Mouse (Mus musculus) forebrain, embryonic 12.5 days (tissue): ENCODE measurements at regions not wholly inside any gene's neighbourhood (a gene's known extent, or its start where the extent isn't known, plus 50 kb on each side); places are given as distances from the start of the nearest gene placed in this dataset.

Experiments
- ATAC-seq: fragments of 200-750 bp; cut with Nextera tagmentation; 2 replicates; pipeline ENCODE4 v1.8.0; 2017; ENCODE audit warnings: moderate TSS enrichment; ENCODE audit not compliant: low FRiP score
- H3K27ac ChIP-seq: fragments of 300-500 bp; sonication (generic); 2 replicates; pipeline ENCODE4 v1.5.1; 2016; ENCODE audit warnings: mild to moderate bottlenecking
- H3K27me3 ChIP-seq: fragments of 300-500 bp; sonication (generic); 2 replicates; pipeline ENCODE4 v1.6.1; 2016; ENCODE audit warnings: mild to moderate bottlenecking
- H3K36me3 ChIP-seq: fragments of 300-500 bp; sonication (generic); replicated peaks from 2 replicates; pipeline ENCODE4 v1.6.1; 2016; ENCODE audit warnings: mild to moderate bottlenecking
- H3K4me1 ChIP-seq: fragments of 300-500 bp; sonication (generic); 2 replicates; pipeline ENCODE4 v1.6.1; 2016
- H3K4me2 ChIP-seq: fragments of 300-500 bp; sonication (generic); 2 replicates; pipeline ENCODE4 v1.6.1; 2016; ENCODE audit warnings: mild to moderate bottlenecking, moderate library complexity
- H3K4me3 ChIP-seq: fragments of 300-500 bp; sonication (generic); replicated peaks from 2 replicates; pipeline ENCODE4 v1.5.1; 2016; ENCODE audit warnings: mild to moderate bottlenecking
- H3K9ac ChIP-seq: fragments of 300-500 bp; sonication (generic); 2 replicates; pipeline ENCODE4 v1.6.1; 2016; ENCODE audit warnings: mild to moderate bottlenecking
- H3K9me3 ChIP-seq: fragments of 300-500 bp; sonication (generic); 2 replicates; pipeline ENCODE4 v1.6.1; 2016
- WGBS: fragments of 180-500 bp; shearing (Covaris S2); methylation state at CpG from one replicate; pipeline ENCODE4 v1.1.7; 2016; 5-methylcytosine and 5-hydroxymethylcytosine counted together

GRCm38 (mm10) chr3:81377466-81377865 is 341.2 kb downstream of the Pdgfc start:
- H3K27me3 ChIP-seq: no peaks in the 10 kb centered on the region
- no peaks in the 10 kb centered on the region for H3K9me3 ChIP-seq
- no peak overlapping the region for H3K9ac ChIP-seq
- no peaks in the 10 kb centered on the region for H3K4me1 ChIP-seq
- no peak overlapping the region for H3K27ac ChIP-seq
- no peak overlapping the region for H3K4me2 ChIP-seq
- 73% methylated on average over 3 of the region's 3 CpGs for WGBS
- H3K36me3 ChIP-seq: no peaks in the 10 kb centered on the region
- H3K4me3 ChIP-seq: no peak overlapping the region
- ATAC-seq: no peak

- no peak overlapping the region for H3K27ac ChIP-seq
- no peak overlapping the region for H3K4me3 ChIP-seq
- 75% methylated on average over 1 of the region's 1 CpGs for WGBS
- H3K9ac ChIP-seq: no peak overlapping the region
- H3K27me3 ChIP-seq: no peaks in the 10 kb centered on the region
- H3K4me1 ChIP-seq: no peaks in the 10 kb centered on the region
- no peaks in the 10 kb centered on the region for H3K36me3 ChIP-seq
- no peaks in the 10 kb centered on the region for H3K9me3 ChIP-seq
- no peak overlapping the region for H3K4me2 ChIP-seq
- ATAC-seq: no peak
Observed at GRCm38 (mm10) chr3:81379362-81379761, 343.1 kb downstream of the Pdgfc start.

GRCm38 (mm10) chr3:81386931-81387330 is 350.7 kb downstream of the Pdgfc start:
- ATAC-seq: no peak
- H3K9me3 ChIP-seq: no peaks in the 10 kb centered on the region
- 88% methylated on average over 14 of the region's 14 CpGs for whole genome bisulfite sequencing
- H3K36me3 ChIP-seq: no peaks in the 10 kb centered on the region
- no peak overlapping the region for H3K4me3 ChIP-seq
- H3K9ac ChIP-seq: no peak overlapping the region
- no peaks in the 10 kb centered on the region for H3K4me1 ChIP-seq
- no peaks in the 10 kb centered on the region for H3K27me3 ChIP-seq
- no peak overlapping the region for H3K4me2 ChIP-seq
- H3K27ac ChIP-seq: no peak overlapping the region

GRCm38 (mm10) chr3:81387634-81388033 is 351.4 kb downstream of the Pdgfc start:
- Histone ChIP-seq H3K27ac (no peak overlapping the region), H3K4me2 (no peak overlapping the region), H3K36me3 (no peaks in the 10 kb centered on the region), H3K4me3 (no peak overlapping the region), H3K9ac (no peak overlapping the region), H3K4me1 (no peaks in the 10 kb centered on the region), H3K9me3 (no peaks in the 10 kb centered on the region), H3K27me3 (no peaks in the 10 kb centered on the region)
- 78% methylated on average over 4 of the region's 4 CpGs for WGBS
- ATAC-seq: no peak

GRCm38 (mm10) chr3:81397212-81397611 is 361.0 kb downstream of the Pdgfc start:
- H3K27me3 ChIP-seq: no peaks in the 10 kb centered on the region
- H3K4me1 ChIP-seq: no peaks in the 10 kb centered on the region
- no peaks in the 10 kb centered on the region for H3K36me3 ChIP-seq
- no peak overlapping the region for H3K9ac ChIP-seq
- ATAC-seq: no peak
- H3K27ac ChIP-seq: no peak overlapping the region
- H3K9me3 ChIP-seq: no peaks in the 10 kb centered on the region
- H3K4me2 ChIP-seq: no peak overlapping the region
- no peak overlapping the region for H3K4me3 ChIP-seq
- WGBS: 89% methylated on average over 1 of the region's 1 CpGs

DNA sequence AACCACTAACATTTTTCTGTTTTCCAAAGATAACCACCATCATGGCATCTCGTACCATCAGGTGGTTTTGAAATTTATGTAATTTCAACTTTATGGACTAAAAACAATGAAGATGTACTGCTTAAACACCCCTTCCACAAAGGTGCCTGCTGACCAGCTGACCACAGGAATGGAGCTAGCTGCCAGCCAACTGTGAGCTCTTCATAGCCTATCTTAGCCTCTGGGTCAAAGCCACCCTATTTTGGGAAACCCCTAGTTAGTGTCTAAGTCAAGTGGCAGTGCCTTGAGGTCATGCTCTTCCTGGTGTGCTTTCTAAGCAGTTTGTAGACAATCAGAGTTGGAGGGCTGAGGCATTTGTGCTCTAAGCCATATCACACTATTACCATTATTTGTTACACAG is 364.8 kb downstream of the Pdgfc start:
- Histone ChIP-seq H3K36me3 (no peaks in the 10 kb centered on the region), H3K9me3 (no peaks in the 10 kb centered on the region), H3K4me3 (no peak overlapping the region), H3K9ac (no peak overlapping the region), H3K27me3 (no peaks in the 10 kb centered on the region), H3K4me2 (no peak overlapping the region), H3K27ac (no peak overlapping the region), H3K4me1 (no peaks in the 10 kb centered on the region)
- ATAC-seq: no peak
- 93% methylated on average over 1 of the region's 1 CpGs for WGBS

DNA sequence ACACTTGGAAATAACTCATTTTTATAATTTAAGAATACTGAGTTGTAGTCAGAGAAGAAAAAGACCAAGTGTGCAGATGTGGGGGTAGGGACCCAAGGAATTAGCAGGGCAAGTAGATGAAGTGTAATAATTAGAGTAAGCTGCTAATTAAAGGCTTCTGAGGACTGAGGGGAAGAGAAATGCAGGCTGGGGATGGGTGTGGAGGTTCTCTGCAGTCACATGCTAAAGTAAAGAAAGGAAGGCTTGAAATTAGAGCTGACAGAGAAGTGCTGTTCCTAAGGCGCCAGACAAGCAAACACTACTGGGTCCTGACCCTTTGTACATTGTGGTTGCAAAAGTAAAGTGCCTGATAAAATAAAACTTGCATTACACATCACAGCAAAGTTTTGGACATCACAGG is 372.7 kb downstream of the Pdgfc start:
- no peak overlapping the region for H3K9ac ChIP-seq
- H3K4me2 ChIP-seq: no peak overlapping the region
- peak; percentile 86 for ATAC-seq
- no peak overlapping the region for H3K4me3 ChIP-seq
- H3K27ac ChIP-seq: no peak overlapping the region
- 23% methylated on average over 1 of the region's 1 CpGs for WGBS
- H3K4me1 ChIP-seq: peaks cover 5% of the 10 kb centered on the region; the same call in 1 of the 2 replicates
- no peaks in the 10 kb centered on the region for H3K9me3 ChIP-seq
- no peaks in the 10 kb centered on the region for H3K36me3 ChIP-seq
- H3K27me3 ChIP-seq: no peaks in the 10 kb centered on the region

- WGBS: 65% methylated on average over 1 of the region's 1 CpGs
- no peak for ATAC-seq
- no peak overlapping the region for H3K4me2 ChIP-seq
- H3K27ac ChIP-seq: no peak overlapping the region
- H3K4me3 ChIP-seq: no peak overlapping the region
- no peaks in the 10 kb centered on the region for H3K27me3 ChIP-seq
- no peaks in the 10 kb centered on the region for H3K4me1 ChIP-seq
- no peaks in the 10 kb centered on the region for H3K36me3 ChIP-seq
- no peak overlapping the region for H3K9ac ChIP-seq
- H3K9me3 ChIP-seq: no peaks in the 10 kb centered on the region
Observed at GRCm38 (mm10) chr3:81421875-81422274, 385.7 kb downstream of the Pdgfc start.

- H3K36me3 ChIP-seq: no peaks in the 10 kb centered on the region
- no peaks in the 10 kb centered on the region for H3K27me3 ChIP-seq
- no peaks in the 10 kb centered on the region for H3K9me3 ChIP-seq
- no peak overlapping the region for H3K4me2 ChIP-seq
- no peak for ATAC-seq
- H3K9ac ChIP-seq: no peak overlapping the region
- no peak overlapping the region for H3K4me3 ChIP-seq
- no peak overlapping the region for H3K27ac ChIP-seq
- WGBS: 70% methylated on average over 2 of the region's 2 CpGs
- H3K4me1 ChIP-seq: no peaks in the 10 kb centered on the region
Observed at GRCm38 (mm10) chr3:81426765-81427164, 390.5 kb downstream of the Pdgfc start.
